Mouse (Mus musculus) heart, embryonic 10.5 days (tissue): ENCODE measurements around the gene Rnaseh2c. TPM values are rescaled to one million over a fixed set of nuclear protein-coding genes. Genes with fewer than 3 reads are reported as not detected.

Source experiments
- DNase-seq: peaks from one replicate; pipeline ENCODE4 v3.0.0-alpha.2; 2017; ENCODE audit warnings: low spot score
- H3K27ac ChIP-seq: fragments of 300-500 bp; sonication (generic); 2 replicates; pipeline ENCODE4 v1.5.1; 2016; ENCODE audit warnings: mild to moderate bottlenecking
- H3K27me3 ChIP-seq: fragments of 300-500 bp; sonication (generic); 2 replicates; pipeline ENCODE4 v1.6.1; 2016; ENCODE audit warnings: mild to moderate bottlenecking; ENCODE audit not compliant: poor library complexity, insufficient read depth, severe bottlenecking
- H3K36me3 ChIP-seq: fragments of 300-500 bp; sonication (generic); 2 replicates; pipeline ENCODE4 v1.6.1; 2016; ENCODE audit warnings: mild to moderate bottlenecking, moderate library complexity
- H3K4me1 ChIP-seq: fragments of 300-500 bp; sonication (generic); 2 replicates; pipeline ENCODE4 v1.6.1; 2016; ENCODE audit warnings: mild to moderate bottlenecking
- H3K4me3 ChIP-seq: fragments of 300-500 bp; sonication (generic); 2 replicates; pipeline ENCODE4 v1.5.1; 2016; ENCODE audit warnings: mild to moderate bottlenecking, moderate library complexity
- H3K9me3 ChIP-seq: fragments of 300-500 bp; sonication (generic); 2 replicates; pipeline ENCODE4 v1.6.1; 2016; ENCODE audit warnings: mild to moderate bottlenecking, moderate library complexity
- WGBS: fragments of 180-500 bp; shearing (Covaris S2); methylation state at CpG from one replicate; pipeline ENCODE4 v1.1.7; 2016; 5-methylcytosine and 5-hydroxymethylcytosine counted together
- polyA plus RNA-seq: library from polyadenylated mRNA; unstranded; fragments of >200 nt; fragmentation: Nextera tagmentation; extraction: Ambion mirVana; gene quantifications from 2 replicates; pipeline ENCODE4 v1.2.1, GENCODE M21; 2016

Gene Rnaseh2c
- polyA plus RNA-seq, 1 experiment from 2014 or later, result 142 TPM

DNA sequence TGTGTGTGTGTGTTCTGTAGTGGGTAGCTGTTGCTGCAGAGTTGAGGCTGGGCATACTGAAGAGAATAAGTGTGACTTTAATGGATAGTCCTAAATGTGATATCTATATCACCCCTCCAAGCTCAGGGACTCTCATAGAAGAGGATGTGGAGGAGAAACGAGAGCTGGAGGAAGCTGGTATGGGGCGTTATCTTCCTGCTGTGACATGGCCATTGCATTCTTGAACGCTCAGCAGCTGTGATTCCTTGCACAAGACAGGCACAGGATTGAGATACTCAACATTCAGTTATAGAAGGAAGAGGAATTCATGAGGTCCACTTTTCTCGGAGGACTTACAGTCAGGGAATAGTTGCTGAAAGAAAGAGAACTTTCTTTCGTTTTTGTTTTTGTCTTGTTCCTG is 20.2 kb downstream of the Rnaseh2c start:
- WGBS, result 58% methylated on average over 5 of the region's 5 CpGs
- Histone ChIP-seq H3K4me3 (no peak overlapping the region), H3K9me3 (no peaks in the 10 kb centered on the region), H3K4me1 (no peaks in the 10 kb centered on the region), H3K27me3 (no peaks in the 10 kb centered on the region), H3K27ac (no peak overlapping the region), H3K36me3 (no peaks in the 10 kb centered on the region)
- DNase-seq, result no peak

- Histone ChIP-seq H3K27ac (no peak overlapping the region), H3K4me1 (no peaks in the 10 kb centered on the region), H3K4me3 (no peak overlapping the region), H3K27me3 (no peaks in the 10 kb centered on the region), H3K9me3 (no peaks in the 10 kb centered on the region), H3K36me3 (no peaks in the 10 kb centered on the region)
- DNase-seq, result no peak
- 84% methylated on average over 8 of the region's 8 CpGs for WGBS
Observed at GRCm38 (mm10) chr19:5625311-5625710, 23.6 kb downstream of the Rnaseh2c start.

GRCm38 (mm10) chr19:5629907-5630306 is 28.2 kb downstream of the Rnaseh2c start:
- Histone ChIP-seq H3K4me1 (no peaks in the 10 kb centered on the region), H3K4me3 (no peak overlapping the region), H3K27me3 (no peaks in the 10 kb centered on the region), H3K27ac (no peak overlapping the region), H3K36me3 (no peaks in the 10 kb centered on the region), H3K9me3 (no peaks in the 10 kb centered on the region)
- DNase-seq, result no peak

GRCm38 (mm10) chr19:5632120-5632519 is 30.4 kb downstream of the Rnaseh2c start:
- DNase-seq, result no peak
- H3K4me3 ChIP-seq, result no peak overlapping the region
- peaks cover 11% of the 10 kb centered on the region for H3K4me1 ChIP-seq
- no peaks in the 10 kb centered on the region for H3K27me3 ChIP-seq
- H3K27ac ChIP-seq, result no peak overlapping the region
- H3K9me3 ChIP-seq, result no peaks in the 10 kb centered on the region
- H3K36me3 ChIP-seq, result no peaks in the 10 kb centered on the region
- WGBS, result 66% methylated on average over 9 of the region's 9 CpGs

- peaks cover 45% of the 10 kb centered on the region for H3K4me1 ChIP-seq
- no peak for DNase-seq
- H3K4me3 ChIP-seq, result no peak overlapping the region
- no peak overlapping the region for H3K27ac ChIP-seq
- H3K36me3 ChIP-seq, result peaks cover 26% of the 10 kb centered on the region
- WGBS, result 78% methylated on average over 7 of the region's 7 CpGs
- H3K27me3 ChIP-seq, result no peaks in the 10 kb centered on the region
- no peaks in the 10 kb centered on the region for H3K9me3 ChIP-seq
Observed at GRCm38 (mm10) chr19:5636036-5636570, 34.4 kb downstream of the Rnaseh2c start.

- Histone ChIP-seq H3K27ac (peak overlapping the region; percentile 97), H3K36me3 (peaks cover 31% of the 10 kb centered on the region), H3K27me3 (no peaks in the 10 kb centered on the region), H3K4me1 (peaks cover 50% of the 10 kb centered on the region), H3K9me3 (no peaks in the 10 kb centered on the region), H3K4me3 (peak overlapping the region; percentile 80)
- no peak for DNase-seq
- WGBS, result 44% methylated on average over 12 of the region's 12 CpGs
Observed at GRCm38 (mm10) chr19:5636571-5637041, 34.9 kb downstream of the Rnaseh2c start.

DNA sequence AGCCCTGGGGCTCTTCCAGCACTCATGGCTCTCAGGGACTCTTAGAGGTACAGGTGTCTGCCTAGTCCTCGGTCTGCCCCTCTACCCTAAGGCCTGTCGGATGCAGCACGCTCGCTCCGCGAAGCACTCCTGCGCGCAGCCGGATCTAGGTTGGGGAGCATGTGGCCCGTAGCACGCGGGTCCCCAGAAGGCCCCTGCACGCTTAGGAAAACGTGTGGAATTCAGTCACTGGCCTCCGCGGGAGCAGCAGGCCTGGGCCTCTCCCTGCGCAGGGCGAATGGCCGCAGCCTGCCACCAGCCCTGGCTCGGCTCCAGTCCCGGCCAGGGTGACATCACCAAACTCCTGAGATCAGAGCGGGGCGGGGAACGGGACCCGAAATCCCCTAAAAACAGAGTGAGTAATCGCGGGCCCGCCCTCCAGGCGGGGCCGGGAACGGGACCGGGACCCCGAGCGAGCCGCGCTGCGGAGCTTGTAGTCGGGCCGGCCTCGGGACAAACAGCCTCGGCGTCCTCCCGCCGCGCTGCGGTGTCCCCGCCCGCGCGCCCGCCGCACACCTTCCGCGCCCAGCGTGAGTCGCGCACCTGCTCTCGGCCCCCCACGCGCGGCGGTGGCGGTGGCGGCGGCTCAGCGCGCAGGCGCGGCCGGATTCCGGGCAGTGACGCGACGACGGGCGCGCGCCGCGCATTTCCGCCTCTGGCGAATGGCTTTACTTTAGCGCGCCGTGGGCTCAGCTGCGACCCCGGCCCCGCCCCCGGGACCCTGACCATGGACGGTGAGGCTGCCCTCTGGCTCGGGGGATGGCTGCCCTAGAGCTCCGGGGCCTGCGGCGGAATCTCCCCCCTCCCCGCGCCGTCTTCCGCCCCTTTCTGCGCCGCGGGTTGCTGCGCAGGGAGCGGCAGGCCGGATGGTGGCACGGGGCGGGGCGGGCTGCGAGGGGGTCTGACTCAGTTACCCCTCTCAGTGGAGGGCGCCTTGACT is 35.7 kb downstream of the Rnaseh2c start, which contains the start of gene Rela:
TSS of gene Rela (plus strand) at position 415 of the 979 bp plus-strand sequence.
- Histone ChIP-seq H3K4me1 (peaks cover 52% of the 10 kb centered on the region), H3K27ac (peak within 1 kb of the TSS; percentile 97), H3K4me3 (peak within 1 kb of the TSS; percentile 80), H3K27me3 (no peaks in the 10 kb centered on the region), H3K36me3 (peaks cover 38% of the 10 kb centered on the region), H3K9me3 (no peaks in the 10 kb centered on the region)
- WGBS, result under 1% methylated on average over 102 of the region's 109 CpGs
- peak; percentile 91 for DNase-seq

DNA sequence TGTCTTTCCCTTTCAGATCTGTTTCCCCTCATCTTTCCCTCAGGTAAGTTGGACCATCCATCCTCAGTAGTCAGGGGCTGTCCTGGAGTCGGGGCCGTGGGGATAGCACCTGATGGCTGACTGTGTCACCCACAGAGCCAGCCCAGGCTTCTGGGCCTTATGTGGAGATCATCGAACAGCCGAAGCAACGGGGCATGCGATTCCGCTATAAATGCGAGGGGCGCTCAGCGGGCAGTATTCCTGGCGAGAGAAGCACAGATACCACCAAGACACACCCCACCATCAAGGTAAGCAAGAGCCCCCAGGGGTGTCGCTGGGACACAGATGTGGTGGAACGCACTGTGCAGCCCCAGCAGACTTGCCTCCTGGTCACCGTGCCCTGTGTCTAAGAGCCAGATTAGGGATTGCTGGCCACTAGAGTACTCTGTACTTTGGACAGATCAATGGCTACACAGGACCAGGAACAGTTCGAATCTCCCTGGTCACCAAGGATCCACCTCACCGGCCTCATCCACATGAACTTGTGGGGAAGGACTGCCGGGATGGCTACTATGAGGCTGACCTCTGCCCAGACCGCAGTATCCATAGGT is 36.8 kb downstream of the Rnaseh2c start:
- Histone ChIP-seq H3K4me3 (peak overlapping the region; percentile 80), H3K9me3 (no peaks in the 10 kb centered on the region), H3K4me1 (peaks cover 52% of the 10 kb centered on the region), H3K36me3 (peaks cover 49% of the 10 kb centered on the region), H3K27me3 (no peaks in the 10 kb centered on the region), H3K27ac (peak overlapping the region; percentile 97)
- 89% methylated on average over 18 of the region's 18 CpGs for WGBS
- DNase-seq, result no peak

DNA sequence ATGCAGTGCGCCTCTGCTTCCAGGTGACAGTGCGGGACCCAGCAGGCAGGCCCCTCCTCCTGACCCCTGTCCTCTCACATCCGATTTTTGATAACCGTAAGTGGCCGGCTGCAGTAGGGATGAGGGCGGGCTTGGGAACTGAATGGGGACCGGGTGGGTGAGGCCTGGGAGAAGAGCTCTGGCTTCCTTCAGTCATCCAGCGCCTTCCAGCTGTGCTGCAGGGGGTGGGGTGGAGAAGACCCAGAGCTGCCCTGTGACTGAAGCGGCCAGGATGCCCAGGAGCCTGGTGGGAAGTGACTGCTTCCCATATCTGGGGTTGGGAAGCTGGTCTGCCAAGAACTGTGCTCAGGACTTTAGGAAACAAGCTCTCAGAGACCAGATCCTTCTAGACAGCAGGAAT is 38.7 kb downstream of the Rnaseh2c start:
- H3K36me3 ChIP-seq, result peaks cover 67% of the 10 kb centered on the region
- WGBS, result 20% methylated on average over 9 of the region's 9 CpGs

GRCm38 (mm10) chr19:5641021-5641420 is 39.3 kb downstream of the Rnaseh2c start:
- 81% methylated on average over 17 of the region's 17 CpGs for WGBS
- peak overlapping the region; percentile 59 for H3K27ac ChIP-seq
- H3K9me3 ChIP-seq, result no peaks in the 10 kb centered on the region
- peaks cover 52% of the 10 kb centered on the region for H3K4me1 ChIP-seq
- H3K4me3 ChIP-seq, result no peak overlapping the region
- no peaks in the 10 kb centered on the region for H3K27me3 ChIP-seq
- DNase-seq, result no peak
- peaks cover 74% of the 10 kb centered on the region for H3K36me3 ChIP-seq

More for the DNA sequence above, 38.7 kb downstream of the Rnaseh2c start:
- Histone ChIP-seq H3K9me3 (no peaks in the 10 kb centered on the region), H3K27me3 (no peaks in the 10 kb centered on the region), H3K27ac (peak overlapping the region; percentile 59), H3K4me3 (peak overlapping the region; percentile 33), H3K4me1 (peaks cover 52% of the 10 kb centered on the region)
- DNase-seq, result peak; percentile 86

- H3K4me3 ChIP-seq, result 0 out of 2 replicates have a peak overlapping the region, but pooled peaks have one; percentile 2
- peaks cover 80% of the 10 kb centered on the region for H3K36me3 ChIP-seq
Observed at GRCm38 (mm10) chr19:5641641-5642040, 40.0 kb downstream of the Rnaseh2c start.

DNA sequence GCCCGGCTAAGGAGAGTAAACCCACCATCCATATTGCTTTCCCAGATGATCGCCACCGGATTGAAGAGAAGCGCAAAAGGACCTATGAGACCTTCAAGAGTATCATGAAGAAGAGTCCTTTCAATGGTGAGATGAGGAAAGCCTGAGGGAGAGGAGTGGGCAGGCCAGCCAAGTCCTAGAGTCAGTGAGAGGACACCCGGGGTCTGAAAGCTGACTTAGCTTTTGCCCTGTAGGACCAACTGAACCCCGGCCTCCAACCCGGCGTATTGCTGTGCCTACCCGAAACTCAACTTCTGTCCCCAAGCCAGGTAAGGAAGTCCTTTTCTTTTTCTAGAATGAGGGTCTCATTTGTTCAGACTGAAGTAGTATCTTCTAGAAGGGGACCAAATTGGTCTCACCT is 43.6 kb downstream of the Rnaseh2c start:
- Histone ChIP-seq H3K27me3 (no peaks in the 10 kb centered on the region), H3K9me3 (no peaks in the 10 kb centered on the region), H3K4me1 (peaks cover 44% of the 10 kb centered on the region), H3K27ac (no peak overlapping the region), H3K36me3 (peaks cover 78% of the 10 kb centered on the region), H3K4me3 (no peak overlapping the region)
- WGBS, result 94% methylated on average over 9 of the region's 9 CpGs
- no peak for DNase-seq

More at GRCm38 (mm10) chr19:5641641-5642040, 40.0 kb downstream of the Rnaseh2c start:
- H3K9me3 ChIP-seq, result no peaks in the 10 kb centered on the region
- no peaks in the 10 kb centered on the region for H3K27me3 ChIP-seq
- no peak for DNase-seq
- H3K4me1 ChIP-seq, result peaks cover 46% of the 10 kb centered on the region
- WGBS, result 84% methylated on average over 8 of the region's 8 CpGs
- 0 out of 2 replicates have a peak overlapping the region, but pooled peaks have one; percentile 59 for H3K27ac ChIP-seq
